Mouse (Mus musculus) bone marrow, adult 2 months (tissue): ENCODE data around the gene Plekhh3. TPM values are rescaled to one million over a fixed set of nuclear protein-coding genes. Genes with fewer than 3 reads are reported as not detected.

ENCODE experiments used
- H3K27ac ChIP-seq: fragments of 200-500 bp; 2 replicates; pipeline ENCODE4 v1.5.1; 2012; ENCODE audit warnings: low read depth, mild to moderate bottlenecking, control low read depth, inconsistent platforms, low read length; ENCODE audit not compliant: control insufficient read depth, poor library complexity, insufficient read depth
- H3K4me1 ChIP-seq: fragments of 200-500 bp; 2 replicates; pipeline ENCODE4 v1.6.1; 2011; ENCODE audit warnings: low read length; ENCODE audit not compliant: control insufficient read depth, insufficient read depth
- H3K4me3 ChIP-seq: fragments of 200-500 bp; replicated peaks from 2 replicates; pipeline ENCODE3; 2011; ENCODE audit warnings: mild to moderate bottlenecking, low read depth, low read length, control low read depth; ENCODE audit not compliant: control insufficient read depth
- CTCF ChIP-seq: fragments of 200-500 bp; IDR thresholded peaks from 2 replicates; pipeline ENCODE4 v1.5.1; 2011; ENCODE audit warnings: low read length, control low read depth; ENCODE audit not compliant: control insufficient read depth, insufficient read depth
- POLR2A ChIP-seq: fragments of 200-500 bp; IDR thresholded peaks from 2 replicates; pipeline ENCODE4 v1.6.1; 2011; ENCODE audit warnings: low read depth, mild to moderate bottlenecking, control low read depth, low read length, borderline replicate concordance; ENCODE audit not compliant: control insufficient read depth
- WGBS: fragments of 180-500 bp; shearing (Covaris S2); methylation state at CpG from one replicate; pipeline ENCODE4 v1.1.7; 2018; 5-methylcytosine and 5-hydroxymethylcytosine counted together
- polyA plus RNA-seq: library from polyadenylated mRNA; stranded (reverse); fragments of >200 nt; gene quantifications from 2 replicates; pipeline ENCODE4 v1.2.4, GENCODE M21; 2011; ENCODE audit warnings: low replicate concordance; ENCODE audit not compliant: missing spikeins, insufficient read depth, insufficient read length

Gene Plekhh3
- polyA plus RNA-seq, 1 experiment = 2.1 TPM

- 87% methylated on average over 10 of the region's 10 CpGs for WGBS
- no peak overlapping the region for H3K27ac ChIP-seq
- H3K4me3 ChIP-seq = no peak overlapping the region
- no peaks in the 10 kb centered on the region; the same call in 1 of the 2 replicates for H3K4me1 ChIP-seq
- TF ChIP-seq CTCF (no peak), POLR2A (no peak)
Observed at GRCm38 (mm10) chr11:101142215-101142967, 28.8 kb downstream of the Plekhh3 start.

GRCm38 (mm10) chr11:101141088-101141487 lies 30.1 kb downstream of the Plekhh3 start:
- Histone ChIP-seq H3K4me3 (no peak overlapping the region), H3K4me1 (no peaks in the 10 kb centered on the region; the same call in 1 of the 2 replicates), H3K27ac (no peak overlapping the region)
- WGBS = 84% methylated on average over 8 of the region's 8 CpGs
- TF ChIP-seq POLR2A (no peak), CTCF (no peak)

GRCm38 (mm10) chr11:101140164-101140819 lies 30.9 kb downstream of the Plekhh3 start:
- WGBS = 61% methylated on average over 27 of the region's 27 CpGs
- Histone ChIP-seq H3K27ac (no peak overlapping the region), H3K4me3 (no peak overlapping the region), H3K4me1 (no peaks in the 10 kb centered on the region; the same call in 1 of the 2 replicates)
- TF ChIP-seq POLR2A (no peak), CTCF (no peak)

GRCm38 (mm10) chr11:101138536-101139181 lies 32.5 kb downstream of the Plekhh3 start:
- TF ChIP-seq CTCF = no peak
- TF ChIP-seq POLR2A = no peak
- no peak overlapping the region for H3K4me3 ChIP-seq
- H3K4me1 ChIP-seq = no peaks in the 10 kb centered on the region
- WGBS = 27% methylated on average over 15 of the region's 15 CpGs
- no peak overlapping the region for H3K27ac ChIP-seq

- H3K4me1 ChIP-seq = no peaks in the 10 kb centered on the region
- 76% methylated on average over 7 of the region's 7 CpGs for WGBS
- TF ChIP-seq POLR2A (no peak), CTCF (no peak)
Observed at GRCm38 (mm10) chr11:101137000-101137399, 34.2 kb downstream of the Plekhh3 start.

GRCm38 (mm10) chr11:101134217-101134865 lies 36.8 kb downstream of the Plekhh3 start:
- H3K4me3 ChIP-seq = no peak overlapping the region
- H3K27ac ChIP-seq = no peak overlapping the region
- TF ChIP-seq CTCF (no peak), POLR2A (no peak)
- 79% methylated on average over 13 of the region's 13 CpGs for WGBS
- H3K4me1 ChIP-seq = no peaks in the 10 kb centered on the region

More at GRCm38 (mm10) chr11:101137000-101137399, 34.2 kb downstream of the Plekhh3 start:
- H3K27ac ChIP-seq = no peak overlapping the region
- H3K4me3 ChIP-seq = no peak overlapping the region

- Histone ChIP-seq H3K4me1 (no peaks in the 10 kb centered on the region), H3K4me3 (no peak overlapping the region), H3K27ac (no peak overlapping the region)
- TF ChIP-seq POLR2A (no peak), CTCF (no peak)
- 32% methylated on average over 12 of the region's 12 CpGs for WGBS
Observed at GRCm38 (mm10) chr11:101133037-101133436, 38.1 kb downstream of the Plekhh3 start.

GRCm38 (mm10) chr11:101131701-101132100 lies 39.5 kb downstream of the Plekhh3 start:
- TF ChIP-seq CTCF = peak; percentile 45
- no peak for TF ChIP-seq POLR2A
- Histone ChIP-seq H3K4me3 (no peak overlapping the region), H3K4me1 (no peaks in the 10 kb centered on the region), H3K27ac (no peak overlapping the region)
- 87% methylated on average over 6 of the region's 6 CpGs for WGBS
